In the genomic region with DNA sequence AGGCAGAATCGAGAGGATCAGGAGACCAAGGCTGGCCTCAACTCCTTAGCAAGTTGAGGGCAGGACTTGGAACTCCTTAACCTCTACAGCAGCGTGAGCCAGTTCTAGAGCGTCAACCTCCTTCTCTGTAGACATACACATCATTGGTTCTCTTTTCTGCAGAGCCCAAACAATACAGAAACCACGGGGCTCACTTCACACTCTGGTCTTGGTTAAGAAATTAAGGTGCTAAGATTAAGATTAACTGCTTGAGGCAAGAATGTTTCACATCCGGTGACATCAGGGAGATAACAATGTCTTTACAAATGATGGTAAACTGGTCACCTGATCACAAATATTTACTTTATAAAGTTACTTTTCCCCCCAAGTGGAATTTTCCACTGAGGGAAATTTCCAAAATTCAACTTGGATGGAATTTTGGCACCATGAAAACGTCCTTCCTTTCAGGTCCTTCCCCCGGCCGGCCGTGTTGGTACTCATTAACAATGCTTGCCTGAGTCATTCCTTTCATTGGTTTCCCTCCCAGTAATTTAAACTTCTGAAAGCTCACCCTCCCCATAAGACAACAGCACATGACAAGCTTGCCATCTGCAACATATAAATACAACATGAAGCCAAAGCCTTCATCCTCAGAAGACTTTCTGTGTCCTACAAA, we compare ENCODE assay signal across 19 mouse cellular contexts.
DNase-seq lines count a peak whose midpoint lies in the region; ATAC-seq lines count a peak whose summit lies in the region.
"Had no signal": no experiment of that assay in that cellular context is flagged by ENCODE, and none has a peak within 500 bp of the region (broad histone marks: within the 10 kb centered on the region; RNA-seq: fewer than 3 reads in every experiment).

No protein-coding gene starts in this region.

- DNase-seq in heart, adult 11 months = peak; percentile 92
- no peak for DNase-seq in heart, adult 9 months (ENCODE audit: low spot score in 2 of 2)
- DNase-seq in induced T-regulatory cell, adult 2 months (ENCODE audit: low read depth) = peak; percentile 68
- DNase-seq in kidney, postnatal 36 days = peak; percentile 66 to 72
- no peak for DNase-seq in cerebellum, postnatal 14 days
- DNase-seq in adrenal gland, adult 2 months = no peak
- no peak for DNase-seq in gastrocnemius, adult 18-20 months (ENCODE audit: low spot score)
- DNase-seq: adrenal gland, postnatal 10 days; cerebellum, adult 2 months; liver, embryonic 13.5 days; lung, embryonic 14.5 days; lung, postnatal 36 days; retina, postnatal 1 day; right cerebral cortex, postnatal 4 days; thymus, adult 2 months had no signal

- ATAC-seq in CD4-positive, CD25-positive, alpha-beta regulatory T cell, adult 4 months = peak; percentile 40
- ATAC-seq: forebrain, embryonic 14.5 days; hindbrain, postnatal 0 days; midbrain, embryonic 16.5 days had no signal

Comparison
In these comparisons a context has a peak if more than half of its experiments do, and no peak if none do; other contexts are left out.
1. DNase-seq: peak in heart, adult 11 months (single experiment), induced T-regulatory cell, adult 2 months (single experiment) and kidney, postnatal 36 days (2 of 2); none in heart, adult 9 months (0 of 2), cerebellum, postnatal 14 days (0 of 2), adrenal gland, adult 2 months (single experiment) and gastrocnemius, adult 18-20 months (single experiment).